Mouse (Mus musculus): Measurements from ENCODE around the gene Rab11a. TPM values are rescaled to one million over a fixed set of nuclear protein-coding genes. Genes with fewer than 3 reads are reported as not detected.

The Rab11a gene
- 109 to 131 TPM (median 120 TPM) in 4 replicates for total RNA-seq (2023; ENCODE audit: inconsistent age)

GRCm38 (mm10) chr9:64737406-64738201 is at the start of gene Rab11a:
Rab11a (minus strand) TSS chr9:64737758.

Other genes starting within 250 kb of the Rab11a start
- 209 to 252 TPM (median 231 TPM) in 4 replicates for gene Dennd4a, start 73.6 kb upstream of the Rab11a start, total RNA-seq (2023; ENCODE audit: inconsistent age)
- not detected in 4 replicates for gene Slc24a1, start 213.8 kb upstream of the Rab11a start, total RNA-seq (2023; ENCODE audit: inconsistent age)
- 27.1 to 37.6 TPM (median 32.7 TPM) in 4 replicates for gene Ints14, start 223.1 kb upstream of the Rab11a start, total RNA-seq (2023; ENCODE audit: inconsistent age)